Mouse (Mus musculus): ENCODE measurements around the gene B4galt5. TPM values are rescaled to one million over a fixed set of nuclear protein-coding genes. Genes with fewer than 3 reads are reported as not detected.

B4galt5 gene
- polyA plus RNA-seq, 1 experiment from 2014 or later: 31.5 TPM

- Histone ChIP-seq H3K36me3 (ENCODE audit: control insufficient read depth, insufficient read depth, low read length) (no peaks in the 10 kb centered on the region), H3K9ac (replicated peaks; ENCODE audit: low read depth, low read length) (no peak overlapping the region), H3K27ac (ENCODE audit: low read depth, low read length) (no peak overlapping the region), H3K9me3 (ENCODE audit: control insufficient read depth, low read length) (no peaks in the 10 kb centered on the region), H3K4me3 (ENCODE audit: low read depth, low read length) (no peak overlapping the region), H3K4me1 (ENCODE audit: control insufficient read depth, insufficient read depth, low read length) (peaks cover 7% of the 10 kb centered on the region; the same call in 1 of the 2 replicates), H3K4me2 (ENCODE audit: low read depth, low read length) (no peak overlapping the region), H3K27me3 (ENCODE audit: control insufficient read depth, insufficient read depth, low read length) (no peaks in the 10 kb centered on the region)
- WGBS: 41% methylated on average over 9 of the region's 9 CpGs
- no peak for ATAC-seq (ENCODE audit: low read depth)
Observed at GRCm38 (mm10) chr2:167351371-167351951, 2.5 kb upstream of the B4galt5 start.

GRCm38 (mm10) chr2:167350126-167350650 is 1.2 kb upstream of the B4galt5 start:
- H3K4me2 ChIP-seq (ENCODE audit: low read depth, low read length): peak overlapping the region; percentile 81; the same call in 1 of the 2 replicates
- 66% methylated on average over 8 of the region's 8 CpGs for WGBS
- H3K4me1 ChIP-seq (ENCODE audit: control insufficient read depth, insufficient read depth, low read length): peaks cover 7% of the 10 kb centered on the region; the same call in 1 of the 2 replicates
- ATAC-seq (ENCODE audit: low read depth): no peak
- H3K27me3 ChIP-seq (ENCODE audit: control insufficient read depth, insufficient read depth, low read length): no peaks in the 10 kb centered on the region
- no peak overlapping the region; the same call in 1 of the 2 replicates for H3K9ac ChIP-seq (replicated peaks; ENCODE audit: low read depth, low read length)
- no peaks in the 10 kb centered on the region for H3K9me3 ChIP-seq (ENCODE audit: control insufficient read depth, low read length)
- no peak overlapping the region for H3K27ac ChIP-seq (ENCODE audit: low read depth, low read length)
- H3K36me3 ChIP-seq (ENCODE audit: control insufficient read depth, insufficient read depth, low read length): no peaks in the 10 kb centered on the region
- H3K4me3 ChIP-seq (ENCODE audit: low read depth, low read length): peak overlapping the region; percentile 77; the same call in 1 of the 2 replicates

- H3K9me3 ChIP-seq (ENCODE audit: control insufficient read depth, low read length): no peaks in the 10 kb centered on the region
- H3K4me3 ChIP-seq (ENCODE audit: low read depth, low read length): peak overlapping the region; percentile 77
- no peaks in the 10 kb centered on the region for H3K36me3 ChIP-seq (ENCODE audit: control insufficient read depth, insufficient read depth, low read length)
- WGBS: under 1% methylated on average over 28 of the region's 50 CpGs
- peak; percentile 97 for ATAC-seq (ENCODE audit: low read depth)
- H3K4me2 ChIP-seq (ENCODE audit: low read depth, low read length): peak overlapping the region; percentile 81
- H3K27ac ChIP-seq (ENCODE audit: low read depth, low read length): peak overlapping the region; percentile 64
- peak overlapping the region; percentile 89; the same call in 1 of the 2 replicates for H3K9ac ChIP-seq (replicated peaks; ENCODE audit: low read depth, low read length)
- no peaks in the 10 kb centered on the region for H3K27me3 ChIP-seq (ENCODE audit: control insufficient read depth, insufficient read depth, low read length)
- H3K4me1 ChIP-seq (ENCODE audit: control insufficient read depth, insufficient read depth, low read length): peaks cover 7% of the 10 kb centered on the region; the same call in 1 of the 2 replicates
Observed at GRCm38 (mm10) chr2:167349283-167349936, 427 bp upstream of the B4galt5 start.

GRCm38 (mm10) chr2:167347991-167348375 is 1.0 kb downstream of the B4galt5 start:
- peaks cover 7% of the 10 kb centered on the region; the same call in 1 of the 2 replicates for H3K4me1 ChIP-seq (ENCODE audit: control insufficient read depth, insufficient read depth, low read length)
- no peak for ATAC-seq (ENCODE audit: low read depth)
- H3K9me3 ChIP-seq (ENCODE audit: control insufficient read depth, low read length): no peaks in the 10 kb centered on the region
- H3K9ac ChIP-seq (replicated peaks; ENCODE audit: low read depth, low read length): peak overlapping the region; percentile 89
- no peaks in the 10 kb centered on the region for H3K36me3 ChIP-seq (ENCODE audit: control insufficient read depth, insufficient read depth, low read length)
- peak overlapping the region; percentile 88; the same call in 1 of the 2 replicates for H3K27ac ChIP-seq (ENCODE audit: low read depth, low read length)
- H3K4me2 ChIP-seq (ENCODE audit: low read depth, low read length): peak overlapping the region; percentile 81
- WGBS: 9% methylated on average over 11 of the region's 11 CpGs
- peak overlapping the region; percentile 77 for H3K4me3 ChIP-seq (ENCODE audit: low read depth, low read length)
- no peaks in the 10 kb centered on the region for H3K27me3 ChIP-seq (ENCODE audit: control insufficient read depth, insufficient read depth, low read length)

GRCm38 (mm10) chr2:167347361-167347760 is 1.6 kb downstream of the B4galt5 start:
- Histone ChIP-seq H3K4me3 (ENCODE audit: low read depth, low read length) (peak overlapping the region; percentile 77; the same call in 1 of the 2 replicates), H3K4me1 (ENCODE audit: control insufficient read depth, insufficient read depth, low read length) (peaks cover 7% of the 10 kb centered on the region; the same call in 1 of the 2 replicates), H3K27ac (ENCODE audit: low read depth, low read length) (no peak overlapping the region), H3K9ac (replicated peaks; ENCODE audit: low read depth, low read length) (no peak overlapping the region), H3K4me2 (ENCODE audit: low read depth, low read length) (peak overlapping the region; percentile 81), H3K27me3 (ENCODE audit: control insufficient read depth, insufficient read depth, low read length) (no peaks in the 10 kb centered on the region), H3K9me3 (ENCODE audit: control insufficient read depth, low read length) (no peaks in the 10 kb centered on the region), H3K36me3 (ENCODE audit: control insufficient read depth, insufficient read depth, low read length) (no peaks in the 10 kb centered on the region)
- ATAC-seq (ENCODE audit: low read depth): no peak
- WGBS: 64% methylated on average over 4 of the region's 4 CpGs

- Histone ChIP-seq H3K9ac (replicated peaks; ENCODE audit: low read depth, low read length) (no peak overlapping the region), H3K4me3 (ENCODE audit: low read depth, low read length) (no peak overlapping the region), H3K27me3 (ENCODE audit: control insufficient read depth, insufficient read depth, low read length) (no peaks in the 10 kb centered on the region), H3K4me1 (ENCODE audit: control insufficient read depth, insufficient read depth, low read length) (peaks cover 7% of the 10 kb centered on the region; the same call in 1 of the 2 replicates), H3K4me2 (ENCODE audit: low read depth, low read length) (no peak overlapping the region), H3K9me3 (ENCODE audit: control insufficient read depth, low read length) (no peaks in the 10 kb centered on the region), H3K27ac (ENCODE audit: low read depth, low read length) (no peak overlapping the region), H3K36me3 (ENCODE audit: control insufficient read depth, insufficient read depth, low read length) (no peaks in the 10 kb centered on the region)
- no peak for ATAC-seq (ENCODE audit: low read depth)
- 55% methylated on average over 7 of the region's 7 CpGs for WGBS
Observed at GRCm38 (mm10) chr2:167345508-167346164, 3.3 kb downstream of the B4galt5 start.

DNA sequence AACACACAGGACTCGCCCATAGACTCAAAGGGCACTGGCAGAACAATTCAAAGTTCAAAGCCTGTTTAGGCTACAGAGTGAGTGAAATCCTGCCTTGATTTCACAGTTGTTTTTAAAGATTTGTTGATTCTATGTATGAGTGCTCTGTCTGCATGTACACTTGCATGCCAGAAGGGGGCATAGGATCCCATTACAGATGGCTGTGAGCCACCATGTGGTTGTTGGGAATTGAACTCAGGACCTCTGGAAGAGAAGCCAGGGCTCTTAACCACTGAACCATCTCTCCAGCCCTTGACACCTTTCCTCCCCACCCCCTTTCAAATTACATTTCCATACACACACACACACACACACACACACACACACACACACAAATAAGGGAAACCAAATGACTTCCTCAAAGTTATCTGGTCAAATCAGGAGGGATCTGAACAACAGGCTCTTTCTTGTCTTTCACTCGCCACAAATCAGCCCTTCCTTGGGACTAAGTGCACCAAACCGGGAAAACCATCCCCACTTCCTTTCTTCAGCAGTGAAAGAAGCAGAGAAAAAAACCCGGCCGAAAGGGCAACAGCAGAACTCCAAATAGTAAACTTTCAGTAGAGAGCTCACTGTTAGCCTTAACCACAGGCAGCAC is 4.0 kb downstream of the B4galt5 start:
- Histone ChIP-seq H3K4me2 (ENCODE audit: low read depth, low read length) (no peak overlapping the region), H3K36me3 (ENCODE audit: control insufficient read depth, insufficient read depth, low read length) (no peaks in the 10 kb centered on the region), H3K27ac (ENCODE audit: low read depth, low read length) (no peak overlapping the region), H3K9ac (replicated peaks; ENCODE audit: low read depth, low read length) (no peak overlapping the region), H3K4me1 (ENCODE audit: control insufficient read depth, insufficient read depth, low read length) (peaks cover 7% of the 10 kb centered on the region; the same call in 1 of the 2 replicates), H3K27me3 (ENCODE audit: control insufficient read depth, insufficient read depth, low read length) (no peaks in the 10 kb centered on the region), H3K4me3 (ENCODE audit: low read depth, low read length) (no peak overlapping the region), H3K9me3 (ENCODE audit: control insufficient read depth, low read length) (no peaks in the 10 kb centered on the region)
- 61% methylated on average over 5 of the region's 5 CpGs for WGBS
- no peak for ATAC-seq (ENCODE audit: low read depth)

GRCm38 (mm10) chr2:167343369-167344140 is 5.4 kb downstream of the B4galt5 start:
- Histone ChIP-seq H3K4me3 (ENCODE audit: low read depth, low read length) (no peak overlapping the region), H3K4me2 (ENCODE audit: low read depth, low read length) (no peak overlapping the region), H3K27ac (ENCODE audit: low read depth, low read length) (no peak overlapping the region), H3K27me3 (ENCODE audit: control insufficient read depth, insufficient read depth, low read length) (no peaks in the 10 kb centered on the region), H3K4me1 (ENCODE audit: control insufficient read depth, insufficient read depth, low read length) (peaks cover 7% of the 10 kb centered on the region; the same call in 1 of the 2 replicates), H3K36me3 (ENCODE audit: control insufficient read depth, insufficient read depth, low read length) (no peaks in the 10 kb centered on the region), H3K9me3 (ENCODE audit: control insufficient read depth, low read length) (no peaks in the 10 kb centered on the region), H3K9ac (replicated peaks; ENCODE audit: low read depth, low read length) (no peak overlapping the region)
- ATAC-seq (ENCODE audit: low read depth): no peak
- 68% methylated on average over 12 of the region's 12 CpGs for WGBS
